ENCODE assay signal across 8 mouse cellular contexts in genomic region chr11:114198317-114199032, GRCm38 (mm10).
DNase-seq lines count a peak whose midpoint lies in the region; ATAC-seq and TF ChIP-seq lines count a peak whose summit lies in the region.

No protein-coding gene starts in this region.

- peak; percentile 20; the same call in 1 of the 2 replicates for TF ChIP-seq CTCF in layer of hippocampus, adult 2 months (conservative IDR thresholded peaks at IDR 0.05)

- H3K4me3 ChIP-seq in layer of hippocampus, adult 2 months = no peak overlapping the region

- DNase-seq in adrenal gland, adult 18-20 months (ENCODE audit: low spot score in 2 of 2) = peak; percentile 89 to 92
- peak; percentile 79 for DNase-seq in cerebellum, adult 9-11 months
- peak; percentile 88 to 90 for DNase-seq in frontal cortex, postnatal 25 days (ENCODE audit: low spot score in 2 of 2)
- peak; percentile 91 to 94 for DNase-seq in layer of hippocampus, adult 2 months (ENCODE audit: low spot score in 2 of 2)
- peak; percentile 86 to 87 for DNase-seq in lung, adult 18-20 months
- peak; percentile 95 for DNase-seq in right cerebral cortex, postnatal 10 days (ENCODE audit: low spot score in 2 of 2)
- DNase-seq in T-cell, adult 2 months (ENCODE audit: low spot score) = no peak

- ATAC-seq in hematopoietic stem cell, adult 5-6 weeks (replicated peaks in 1 of 2; ENCODE audit: insufficient read depth in 1 of 2, low FRiP score in 2 of 2, low TSS enrichment in 1 of 2, low read depth in 1 of 2, poor library complexity in 2 of 2, severe bottlenecking in 2 of 2) = peak; percentile 22 to 44; a peak in 1 of 4 replicates

- peak overlapping the region; percentile 61 for H3K27ac ChIP-seq in layer of hippocampus, adult 2 months
